In genomic region chr11:62731311-62732021, GRCm38 (mm10) we compare ENCODE assay signal across 8 mouse cellular contexts. TPM values are rescaled to one million over a fixed set of nuclear protein-coding genes. Genes with fewer than 3 reads are reported as not detected.
DNase-seq lines count a peak whose midpoint lies in the region; ATAC-seq and TF ChIP-seq lines count a peak whose summit lies in the region.

Gene Zfp287 (minus strand): TSS chr11:62731905.

- H3K9ac ChIP-seq in ES-E14 (ENCODE audit: insufficient read depth, low read depth, low read length, poor library complexity, severe bottlenecking), result peak within 1 kb of the TSS; percentile 70
- H3K9ac ChIP-seq in hindbrain, embryonic 13.5 days, result peak within 1 kb of the TSS; percentile 92

- no peaks in the 10 kb centered on the region for H3K27me3 ChIP-seq in hindbrain, embryonic 13.5 days

- H3K36me3 ChIP-seq in ES-E14 (ENCODE audit: control insufficient read depth, insufficient read depth, low read length, poor library complexity, severe bottlenecking), result no peaks in the 10 kb centered on the region
- peaks cover 21% of the 10 kb centered on the region for H3K36me3 ChIP-seq in hindbrain, embryonic 13.5 days

- WGBS in hindbrain, embryonic 13.5 days, result under 1% methylated on average over 48 of the region's 48 CpGs

- ATAC-seq in hindbrain, embryonic 13.5 days (ENCODE audit: low FRiP score), result peak; percentile 99

- no peak within 1 kb of the TSS for H3K27ac ChIP-seq in ES-E14 (ENCODE audit: insufficient read depth, low read depth, low read length, poor library complexity, severe bottlenecking)
- H3K27ac ChIP-seq in hindbrain, embryonic 13.5 days, result peak within 1 kb of the TSS; percentile 97

- in situ Hi-C loops in ES-E14 (cut with MboI; ENCODE audit: low sequenced_read_pairs in 2 of 2, unreplicated experiment in 2 of 2), result no loop called here

- H3K4me1 ChIP-seq in ES-E14 (ENCODE audit: control insufficient read depth in 2 of 2, insufficient read depth in 2 of 2, low read length in 2 of 2, poor library complexity in 1 of 2), result 0 out of 4 replicates have a peak, but pooled peaks cover 0 to 2% of the 10 kb centered on the region in 2 experiments
- peaks cover 22% of the 10 kb centered on the region for H3K4me1 ChIP-seq in hindbrain, embryonic 13.5 days (replicated peaks)

- peak within 1 kb of the TSS; percentile 73 for H3K4me2 ChIP-seq in hindbrain, embryonic 13.5 days

- no peaks in the 10 kb centered on the region for H3K9me3 ChIP-seq in ES-E14 (ENCODE audit: control insufficient read depth, insufficient read depth, low read depth, low read length)
- H3K9me3 ChIP-seq in hindbrain, embryonic 13.5 days, result no peaks in the 10 kb centered on the region

- peak; percentile 81 for DNase-seq in ES-E14 (ENCODE audit: low read depth, low spot score)
- peak; percentile 94 for DNase-seq in cerebellum, adult 9-10 months
- DNase-seq in frontal cortex, postnatal 14 days (ENCODE audit: low spot score in 2 of 2), result peak; percentile 84 to 85
- DNase-seq in layer of hippocampus, postnatal 14 days (ENCODE audit: low spot score in 2 of 2), result peak; percentile 90 to 95
- DNase-seq in lung, postnatal 10 days, result peak; percentile 92
- DNase-seq in ovary, postnatal 36 days (ENCODE audit: low spot score), result peak; percentile 82
- peak; percentile 86 for DNase-seq in thymus, postnatal 14 days

- H3K4me3 ChIP-seq in ES-E14 (ENCODE audit: insufficient read depth in 1 of 2, low read depth in 1 of 2, low read length in 2 of 2, poor library complexity in 1 of 2, severe bottlenecking in 1 of 2), result peak within 1 kb of the TSS; percentile 69
- H3K4me3 ChIP-seq in hindbrain, embryonic 13.5 days, result peak within 1 kb of the TSS; percentile 81

TF ChIP-seq in ES-E14, 5 proteins besides CTCF, POLR2A, EP300 and RAD21:
- no peak for TF ChIP-seq CHD2 (IDR thresholded peaks at IDR 0.05; ENCODE audit: low read depth, low read length)
- TF ChIP-seq ZNF384 (IDR thresholded peaks at IDR 0.05; ENCODE audit: low read depth, low read length), result no peak
- no peak for TF ChIP-seq MAFK (IDR thresholded peaks at IDR 0.05; ENCODE audit: insufficient read depth, low read depth, low read length)

RNA-seq across cellular contexts. Expression of gene Zfp287, which starts in this region (rescaled TPM):
- total RNA-seq in ES-E14 (2012; rRNA removed), result 2.2 and 3.6 TPM in 2 replicates
- 21.0 and 21.3 TPM in 2 replicates for polyA plus RNA-seq in hindbrain, embryonic 13.5 days (2015; fragmentation: Nextera tagmentation; extraction: Ambion mirVana)
- 10 to 100 TPM; 15.2 to 16.7 TPM for total RNA-seq in layer of hippocampus, postnatal 14 days (2021)
